Mouse (Mus musculus) hindbrain, embryonic 16.5 days (tissue): Measurements from ENCODE around the gene Rps6kb2. TPM values are rescaled to one million over a fixed set of nuclear protein-coding genes. Genes with fewer than 3 reads are reported as not detected.
A peak's percentile ranks its signal among the peaks of the same experiment; 100 is the strongest.
"Not testable (repeated sequence)": the region's sequence is repeated elsewhere in the genome, so short reads cannot be mapped to it uniquely, and the experiment has no call there.

ENCODE experiments used
- ATAC-seq: fragments of 200-750 bp; cut with Nextera tagmentation; 2 replicates; pipeline ENCODE4 v1.8.0; 2017; ENCODE audit warnings: moderate TSS enrichment, moderate library complexity
- H3K27ac ChIP-seq: fragments of 300-500 bp; sonication (generic); 2 replicates; pipeline ENCODE4 v1.5.1; 2014; ENCODE audit warnings: low read depth, mild to moderate bottlenecking, control low read depth, low read length, moderate library complexity
- H3K27me3 ChIP-seq: fragments of 300-500 bp; sonication (generic); replicated peaks from 2 replicates; pipeline ENCODE4 v1.6.1; 2014; ENCODE audit warnings: low read length; ENCODE audit not compliant: control insufficient read depth, insufficient read depth
- H3K36me3 ChIP-seq: fragments of 300-500 bp; sonication (generic); 2 replicates; pipeline ENCODE4 v1.6.1; 2014; ENCODE audit warnings: mild to moderate bottlenecking, low read length, moderate library complexity, mixed read lengths; ENCODE audit not compliant: control insufficient read depth, insufficient read depth
- H3K4me1 ChIP-seq: fragments of 300-500 bp; sonication (generic); 2 replicates; pipeline ENCODE4 v1.6.1; 2014; ENCODE audit warnings: low read depth, low read length; ENCODE audit not compliant: control insufficient read depth, insufficient read depth
- H3K4me2 ChIP-seq: fragments of 300-500 bp; sonication (generic); 2 replicates; pipeline ENCODE4 v1.6.1; 2014; ENCODE audit warnings: mild to moderate bottlenecking, low read length, control low read depth, moderate library complexity
- H3K4me3 ChIP-seq: fragments of 300-500 bp; sonication (generic); 2 replicates; pipeline ENCODE4 v1.5.1; 2014; ENCODE audit warnings: mild to moderate bottlenecking, low read length, control low read depth, moderate library complexity
- H3K9ac ChIP-seq: fragments of 300-500 bp; sonication (generic); 2 replicates; pipeline ENCODE4 v1.6.1; 2014; ENCODE audit warnings: low read depth, mild to moderate bottlenecking, control low read depth, low read length, moderate library complexity
- H3K9me3 ChIP-seq: fragments of 300-500 bp; sonication (generic); 2 replicates; pipeline ENCODE4 v1.6.1; 2014; ENCODE audit warnings: mild to moderate bottlenecking, low read length, moderate library complexity; ENCODE audit not compliant: control insufficient read depth
- WGBS: fragments of 180-500 bp; shearing (Covaris S2); extraction: QIAGEN DNeasy Blood & Tissue Kit; methylation state at CpG from one replicate; pipeline ENCODE4 v1.1.7; 2014; 5-methylcytosine and 5-hydroxymethylcytosine counted together
- polyA plus RNA-seq: library from polyadenylated mRNA; unstranded; fragments of >200 nt; fragmentation: Nextera tagmentation; extraction: Ambion mirVana; gene quantifications from 2 replicates; pipeline ENCODE4 v1.2.1, GENCODE M21; 2015

Rps6kb2 gene
- polyA plus RNA-seq, 1 experiment from 2014 or later: 54.1 TPM

GRCm38 (mm10) chr19:4129462-4129861, 33.7 kb downstream of the Rps6kb2 start:
- Histone ChIP-seq H3K9me3 (no peaks in the 10 kb centered on the region), H3K9ac (no peak overlapping the region), H3K4me1 (peaks cover 9% of the 10 kb centered on the region), H3K4me2 (no peak overlapping the region), H3K36me3 (peaks cover 31% of the 10 kb centered on the region), H3K4me3 (no peak overlapping the region), H3K27me3 (no peaks in the 10 kb centered on the region), H3K27ac (no peak overlapping the region)
- 95% methylated on average over 7 of the region's 7 CpGs for whole genome bisulfite sequencing
- no peak for ATAC-seq

- H3K4me3 ChIP-seq: peak overlapping the region; percentile 85
- no peak for ATAC-seq
- H3K4me2 ChIP-seq: peak overlapping the region; percentile 67
- peaks cover 24% of the 10 kb centered on the region for H3K36me3 ChIP-seq
- no peaks in the 10 kb centered on the region for H3K9me3 ChIP-seq
- H3K27me3 ChIP-seq: no peaks in the 10 kb centered on the region
- 70% methylated on average over 7 of the region's 7 CpGs for WGBS
- peak overlapping the region; percentile 93 for H3K9ac ChIP-seq
- peaks cover 9% of the 10 kb centered on the region for H3K4me1 ChIP-seq
- no peak overlapping the region for H3K27ac ChIP-seq
These were observed 36.2 kb downstream of the Rps6kb2 start for GRCm38 (mm10) chr19:4126759-4127495.

- H3K9me3 ChIP-seq: no peaks in the 10 kb centered on the region
- H3K36me3 ChIP-seq: peaks cover 17% of the 10 kb centered on the region
- H3K9ac ChIP-seq: peak within 1 kb of the TSS; percentile 93
- H3K4me3 ChIP-seq: peak within 1 kb of the TSS; percentile 85
- WGBS: under 1% methylated on average over 49 of the region's 64 CpGs
- ATAC-seq: peak; percentile 93
- H3K27ac ChIP-seq: peak within 1 kb of the TSS; percentile 77
- H3K4me2 ChIP-seq: peak within 1 kb of the TSS; percentile 67
- peaks cover 9% of the 10 kb centered on the region for H3K4me1 ChIP-seq
- H3K27me3 ChIP-seq: no peaks in the 10 kb centered on the region
These were observed 37.1 kb downstream of the Rps6kb2 start, which contains the start of gene Aip for GRCm38 (mm10) chr19:4125741-4126696. Aip (minus strand) TSS chr19:4125858.

- Histone ChIP-seq H3K9ac (peak overlapping the region; percentile 93), H3K4me1 (peaks cover 16% of the 10 kb centered on the region), H3K4me3 (peak overlapping the region; percentile 85), H3K27ac (peak overlapping the region; percentile 54), H3K36me3 (peaks cover 15% of the 10 kb centered on the region), H3K4me2 (peak overlapping the region; percentile 67)
- H3K9me3 ChIP-seq, H3K27me3 ChIP-seq: not testable (repeated sequence)
- ATAC-seq: peak; percentile 31
- 21% methylated on average over 2 of the region's 4 CpGs for WGBS
These were observed 37.9 kb downstream of the Rps6kb2 start for GRCm38 (mm10) chr19:4125268-4125667.

GRCm38 (mm10) chr19:4124432-4124831, 38.7 kb downstream of the Rps6kb2 start:
- no peak for ATAC-seq
- no peak overlapping the region for H3K4me3 ChIP-seq
- no peak overlapping the region for H3K27ac ChIP-seq
- no peak overlapping the region for H3K4me2 ChIP-seq
- H3K9me3 ChIP-seq: no peaks in the 10 kb centered on the region
- peaks cover 19% of the 10 kb centered on the region for H3K4me1 ChIP-seq
- no peaks in the 10 kb centered on the region for H3K27me3 ChIP-seq
- peaks cover 8% of the 10 kb centered on the region for H3K36me3 ChIP-seq
- no peak overlapping the region for H3K9ac ChIP-seq
- 85% methylated on average over 4 of the region's 4 CpGs for WGBS

GRCm38 (mm10) chr19:4122411-4123370, 40.5 kb downstream of the Rps6kb2 start:
- 84% methylated on average over 7 of the region's 7 CpGs for WGBS
- H3K9ac ChIP-seq: no peak overlapping the region

GRCm38 (mm10) chr19:4121896-4122295, 41.3 kb downstream of the Rps6kb2 start:
- H3K9me3 ChIP-seq, H3K36me3 ChIP-seq, H3K27me3 ChIP-seq, H3K4me3 ChIP-seq, H3K27ac ChIP-seq, H3K9ac ChIP-seq, ATAC-seq: not testable (repeated sequence)
- Histone ChIP-seq H3K4me1 (peaks cover 13% of the 10 kb centered on the region), H3K4me2 (peak overlapping the region; percentile 56)
- 57% methylated on average over 6 of the region's 6 CpGs for WGBS

More at GRCm38 (mm10) chr19:4122411-4123370, 40.5 kb downstream of the Rps6kb2 start:
- no peak for ATAC-seq
- Histone ChIP-seq H3K27me3 (no peaks in the 10 kb centered on the region), H3K36me3 (peaks cover 3% of the 10 kb centered on the region; the same call in 1 of the 2 replicates), H3K4me1 (peaks cover 19% of the 10 kb centered on the region), H3K27ac (no peak overlapping the region), H3K4me2 (no peak overlapping the region), H3K9me3 (no peaks in the 10 kb centered on the region), H3K4me3 (no peak overlapping the region)

GRCm38 (mm10) chr19:4121097-4121805, 41.9 kb downstream of the Rps6kb2 start:
- Histone ChIP-seq H3K27ac (peak overlapping the region; percentile 91), H3K9me3 (no peaks in the 10 kb centered on the region), H3K4me1 (peaks cover 9% of the 10 kb centered on the region), H3K4me3 (peak overlapping the region; percentile 60), H3K4me2 (peak overlapping the region; percentile 56), H3K27me3 (no peaks in the 10 kb centered on the region), H3K36me3 (peaks cover 3% of the 10 kb centered on the region; the same call in 1 of the 2 replicates), H3K9ac (peak overlapping the region; percentile 74)
- peak; percentile 86 for ATAC-seq
- WGBS: 1% methylated on average over 38 of the region's 38 CpGs
